Mouse (Mus musculus) heart, embryonic 11.5 days (tissue): ENCODE results near the gene Lyve1. TPM values are rescaled to one million over a fixed set of nuclear protein-coding genes. Genes with fewer than 3 reads are reported as not detected.
A peak's percentile ranks its signal among the peaks of the same experiment; 100 is the strongest.

Experiments used
- ATAC-seq: fragments of 200-750 bp; cut with Nextera tagmentation; replicated peaks from 2 replicates; pipeline ENCODE4 v1.8.0; 2017; ENCODE audit warnings: moderate library complexity; ENCODE audit not compliant: insufficient number of reproducible peaks, low FRiP score, low TSS enrichment
- H3K27ac ChIP-seq: fragments of 300-500 bp; sonication (generic); 2 replicates; pipeline ENCODE4 v1.5.1; 2014; ENCODE audit warnings: mild to moderate bottlenecking, low read depth, low read length
- H3K27me3 ChIP-seq: fragments of 300-500 bp; sonication (generic); 2 replicates; pipeline ENCODE4 v1.6.1; 2014; ENCODE audit warnings: mild to moderate bottlenecking, low read length, mixed read lengths; ENCODE audit not compliant: control insufficient read depth, insufficient read depth
- H3K36me3 ChIP-seq: fragments of 300-500 bp; sonication (generic); 2 replicates; pipeline ENCODE4 v1.6.1; 2014; ENCODE audit warnings: mild to moderate bottlenecking, low read length, moderate library complexity, mixed read lengths; ENCODE audit not compliant: control insufficient read depth, insufficient read depth
- H3K4me1 ChIP-seq: fragments of 300-500 bp; sonication (generic); 2 replicates; pipeline ENCODE4 v1.6.1; 2014; ENCODE audit warnings: low read length; ENCODE audit not compliant: control insufficient read depth, insufficient read depth
- H3K4me2 ChIP-seq: fragments of 300-500 bp; sonication (generic); 2 replicates; pipeline ENCODE4 v1.6.1; 2014; ENCODE audit warnings: mild to moderate bottlenecking, moderate library complexity
- H3K4me3 ChIP-seq: fragments of 300-500 bp; sonication (generic); 2 replicates; pipeline ENCODE4 v1.5.1; 2014; ENCODE audit warnings: low read depth, low read length
- H3K9ac ChIP-seq: fragments of 300-500 bp; sonication (generic); 2 replicates; pipeline ENCODE4 v1.6.1; 2014; ENCODE audit warnings: mild to moderate bottlenecking, low read depth, low read length, moderate library complexity
- H3K9me3 ChIP-seq: fragments of 300-500 bp; sonication (generic); replicated peaks from 2 replicates; pipeline ENCODE4 v1.6.1; 2016; ENCODE audit warnings: low read length; ENCODE audit not compliant: control insufficient read depth
- WGBS: fragments of 180-500 bp; shearing (Covaris S2); extraction: QIAGEN DNeasy Blood & Tissue Kit; methylation state at CpG from one replicate; pipeline ENCODE4 v1.1.7; 2014; ENCODE audit not compliant: insufficient replicate concordance; 5-methylcytosine and 5-hydroxymethylcytosine counted together
- polyA plus RNA-seq: library from polyadenylated mRNA; unstranded; fragments of >200 nt; fragmentation: Nextera tagmentation; extraction: Ambion mirVana; gene quantifications from 2 replicates; pipeline ENCODE4 v1.2.1, GENCODE M21; 2014

Lyve1 gene
- polyA plus RNA-seq, 1 experiment from 2014 or later = 3.4 TPM

GRCm38 (mm10) chr7:110865570-110865969 is 2.5 kb upstream of the Lyve1 start:
- H3K27ac ChIP-seq = no peak overlapping the region
- H3K9ac ChIP-seq = no peak overlapping the region
- no peak for ATAC-seq
- H3K9me3 ChIP-seq = no peaks in the 10 kb centered on the region
- H3K4me3 ChIP-seq = no peak overlapping the region
- H3K36me3 ChIP-seq = no peaks in the 10 kb centered on the region
- no peak overlapping the region for H3K4me2 ChIP-seq
- H3K4me1 ChIP-seq = peaks cover 5% of the 10 kb centered on the region
- no peaks in the 10 kb centered on the region for H3K27me3 ChIP-seq
- 77% methylated on average over 6 of the region's 6 CpGs for WGBS

DNA sequence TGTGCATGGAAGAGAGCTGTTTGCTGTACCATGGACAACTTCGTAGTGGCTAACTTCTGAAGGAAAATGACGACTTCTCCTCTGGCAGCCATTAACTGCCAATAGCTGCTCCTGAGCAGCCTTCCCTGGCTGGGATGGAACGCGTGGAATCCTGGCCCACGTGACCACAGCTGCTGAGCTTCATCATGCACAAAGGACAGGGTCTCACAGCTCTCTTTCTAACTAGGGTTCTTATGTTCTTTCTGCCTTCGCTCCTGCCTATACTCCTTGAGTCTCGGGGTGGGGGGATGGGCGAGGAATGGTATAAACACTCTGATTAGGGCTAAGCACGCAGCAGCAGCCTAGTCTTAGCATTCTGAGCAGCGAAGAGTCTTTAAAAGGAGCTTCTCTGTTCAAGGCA is 2.0 kb upstream of the Lyve1 start:
- H3K4me1 ChIP-seq = peaks cover 6% of the 10 kb centered on the region
- WGBS = 26% methylated on average over 10 of the region's 10 CpGs
- H3K9ac ChIP-seq = peak overlapping the region; percentile 43; the same call in 1 of the 2 replicates
- H3K36me3 ChIP-seq = no peaks in the 10 kb centered on the region
- no peak overlapping the region for H3K4me3 ChIP-seq
- 0 out of 2 replicates have a peak overlapping the region, but pooled peaks have one; percentile 22 for H3K27ac ChIP-seq
- H3K27me3 ChIP-seq = no peaks in the 10 kb centered on the region
- ATAC-seq = no peak
- no peaks in the 10 kb centered on the region for H3K9me3 ChIP-seq
- peak overlapping the region; percentile 24 for H3K4me2 ChIP-seq

- Histone ChIP-seq H3K9me3 (no peaks in the 10 kb centered on the region), H3K4me3 (no peak overlapping the region), H3K27ac (no peak overlapping the region), H3K4me1 (peaks cover 8% of the 10 kb centered on the region), H3K27me3 (no peaks in the 10 kb centered on the region), H3K4me2 (no peak overlapping the region), H3K36me3 (no peaks in the 10 kb centered on the region), H3K9ac (no peak overlapping the region)
- no peak; the same call in 1 of the 2 replicates for ATAC-seq
- WGBS = 25% methylated on average over 5 of the region's 5 CpGs
Measured at GRCm38 (mm10) chr7:110860129-110860528, 2.9 kb downstream of the Lyve1 start.

DNA sequence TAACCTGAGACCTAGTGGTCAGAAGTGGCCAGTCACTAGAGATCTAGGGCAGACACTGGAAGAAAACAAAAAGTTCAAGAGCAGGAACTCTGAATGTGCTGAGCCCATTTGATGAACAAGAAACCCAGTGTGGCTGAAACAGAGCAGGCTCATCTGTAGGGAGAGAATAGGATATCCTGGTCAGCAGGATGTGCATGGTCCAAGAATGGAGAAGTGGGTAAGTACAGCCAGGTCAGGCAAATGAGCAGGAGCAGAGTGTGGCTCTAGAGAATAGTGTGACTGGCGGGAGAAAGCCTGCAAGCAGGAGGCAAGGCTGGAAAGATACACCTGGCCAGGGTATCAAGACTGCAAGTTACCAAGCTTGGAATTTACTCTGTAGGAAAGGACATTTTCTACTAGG is 7.4 kb downstream of the Lyve1 start:
- Histone ChIP-seq H3K27me3 (no peaks in the 10 kb centered on the region), H3K9ac (no peak overlapping the region), H3K4me3 (no peak overlapping the region), H3K36me3 (no peaks in the 10 kb centered on the region), H3K4me2 (no peak overlapping the region), H3K27ac (no peak overlapping the region), H3K4me1 (peaks cover 14% of the 10 kb centered on the region), H3K9me3 (no peaks in the 10 kb centered on the region)
- ATAC-seq = no peak
- 73% methylated on average over 1 of the region's 1 CpGs for WGBS

DNA sequence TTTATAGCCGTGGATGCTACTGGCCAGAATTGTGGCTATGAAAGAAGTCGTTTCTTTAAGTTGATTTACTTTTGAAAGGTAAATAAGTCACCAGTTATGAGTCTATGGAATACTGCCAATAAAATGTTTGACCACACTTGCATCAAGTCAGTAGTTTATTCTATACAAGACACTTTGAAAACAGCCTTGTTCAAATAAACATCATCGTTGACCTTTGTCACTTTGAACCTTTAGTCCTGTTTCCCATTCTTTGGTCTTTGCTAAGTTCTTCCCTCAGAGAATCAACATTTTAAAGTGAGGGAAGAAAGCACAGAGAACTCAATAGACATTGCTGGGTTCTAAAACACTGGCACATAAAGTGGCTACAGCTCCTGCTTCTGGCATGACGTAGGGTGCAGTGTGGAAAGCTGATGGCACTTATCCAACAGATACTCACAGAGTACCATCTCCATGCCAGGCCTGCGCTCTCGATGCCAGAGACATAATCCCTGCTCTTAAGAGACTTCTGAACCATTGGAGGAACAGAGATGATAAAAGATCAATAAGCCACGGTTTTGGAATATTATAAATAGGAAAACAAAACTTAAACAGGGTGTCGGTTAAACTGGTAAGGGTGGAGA is 8.0 kb downstream of the Lyve1 start:
- Histone ChIP-seq H3K4me1 (peaks cover 13% of the 10 kb centered on the region), H3K4me2 (no peak overlapping the region), H3K9ac (no peak overlapping the region), H3K27ac (no peak overlapping the region), H3K4me3 (no peak overlapping the region), H3K36me3 (no peaks in the 10 kb centered on the region), H3K9me3 (no peaks in the 10 kb centered on the region), H3K27me3 (no peaks in the 10 kb centered on the region)
- WGBS = 75% methylated on average over 8 of the region's 8 CpGs
- ATAC-seq = no peak

DNA sequence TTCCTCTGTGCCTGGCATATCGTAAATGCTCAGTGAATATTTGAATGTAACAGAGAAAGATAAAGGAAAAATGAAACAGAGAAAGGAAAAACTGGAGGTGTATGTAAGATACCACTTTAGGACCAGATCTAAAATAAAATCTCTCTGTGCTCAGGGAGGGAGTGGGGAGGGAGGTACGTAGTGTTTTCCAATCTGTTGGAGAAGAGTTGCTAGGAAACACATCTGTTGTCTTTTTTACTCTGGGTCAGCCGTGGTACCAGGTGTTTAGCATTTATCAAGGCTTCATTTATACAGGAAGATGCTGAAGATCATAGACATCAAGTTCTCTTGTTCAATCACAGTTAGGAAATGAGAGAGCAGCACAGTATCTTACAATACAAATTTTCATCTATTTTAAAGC is 8.5 kb downstream of the Lyve1 start:
- 69% methylated on average over 3 of the region's 3 CpGs for WGBS
- H3K4me3 ChIP-seq = no peak overlapping the region
- H3K36me3 ChIP-seq = no peaks in the 10 kb centered on the region
- peaks cover 10% of the 10 kb centered on the region for H3K4me1 ChIP-seq
- ATAC-seq = no peak
- no peak overlapping the region for H3K9ac ChIP-seq
- no peak overlapping the region for H3K4me2 ChIP-seq
- H3K27ac ChIP-seq = no peak overlapping the region
- no peaks in the 10 kb centered on the region for H3K27me3 ChIP-seq
- no peaks in the 10 kb centered on the region for H3K9me3 ChIP-seq

- Histone ChIP-seq H3K27me3 (no peaks in the 10 kb centered on the region), H3K4me3 (no peak overlapping the region), H3K36me3 (no peaks in the 10 kb centered on the region), H3K9ac (no peak overlapping the region), H3K9me3 (no peaks in the 10 kb centered on the region), H3K27ac (no peak overlapping the region), H3K4me2 (no peak overlapping the region), H3K4me1 (peaks cover 10% of the 10 kb centered on the region)
- 65% methylated on average over 10 of the region's 10 CpGs for WGBS
- no peak for ATAC-seq
Measured at GRCm38 (mm10) chr7:110853611-110854010, 9.4 kb downstream of the Lyve1 start.

DNA sequence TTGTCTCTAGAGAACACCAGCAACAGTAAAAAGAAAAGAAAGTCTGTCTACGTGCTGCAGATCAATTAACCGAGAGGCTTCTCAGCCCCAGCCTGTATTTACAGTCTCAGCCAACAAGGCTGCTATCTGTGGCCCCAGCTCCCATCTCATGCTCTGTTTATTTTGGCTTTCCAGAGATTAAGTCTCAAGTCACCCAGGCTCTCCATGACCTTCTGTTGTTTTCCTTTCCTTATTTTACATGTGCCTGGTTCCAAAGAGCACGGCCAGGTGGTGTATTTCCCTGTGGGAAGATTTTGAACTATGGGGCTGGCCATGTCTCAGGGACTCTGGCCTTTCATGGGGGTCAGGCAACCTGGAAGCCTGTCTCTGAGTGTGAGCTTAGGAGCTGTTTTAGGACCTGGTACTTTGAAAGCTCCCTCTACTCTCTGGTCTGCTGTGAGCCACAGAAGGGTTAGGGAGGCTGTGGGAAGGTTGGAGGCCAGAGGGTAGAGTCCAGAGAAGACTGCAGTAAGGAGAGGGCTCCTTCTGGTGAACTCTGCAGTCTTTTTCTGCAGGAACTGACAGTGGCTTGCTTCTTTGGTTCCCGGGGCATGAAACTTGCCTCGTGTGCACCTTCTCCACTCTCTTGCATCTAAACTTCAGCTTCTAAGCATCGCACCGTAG is 11.4 kb downstream of the Lyve1 start:
- Histone ChIP-seq H3K27me3 (no peaks in the 10 kb centered on the region), H3K9ac (no peak overlapping the region), H3K36me3 (no peaks in the 10 kb centered on the region), H3K4me1 (peaks cover 10% of the 10 kb centered on the region), H3K4me2 (no peak overlapping the region), H3K9me3 (no peaks in the 10 kb centered on the region), H3K27ac (peak overlapping the region; percentile 17; the same call in 1 of the 2 replicates), H3K4me3 (no peak overlapping the region)
- no peak; the same call in 1 of the 2 replicates for ATAC-seq
- 53% methylated on average over 7 of the region's 7 CpGs for WGBS

DNA sequence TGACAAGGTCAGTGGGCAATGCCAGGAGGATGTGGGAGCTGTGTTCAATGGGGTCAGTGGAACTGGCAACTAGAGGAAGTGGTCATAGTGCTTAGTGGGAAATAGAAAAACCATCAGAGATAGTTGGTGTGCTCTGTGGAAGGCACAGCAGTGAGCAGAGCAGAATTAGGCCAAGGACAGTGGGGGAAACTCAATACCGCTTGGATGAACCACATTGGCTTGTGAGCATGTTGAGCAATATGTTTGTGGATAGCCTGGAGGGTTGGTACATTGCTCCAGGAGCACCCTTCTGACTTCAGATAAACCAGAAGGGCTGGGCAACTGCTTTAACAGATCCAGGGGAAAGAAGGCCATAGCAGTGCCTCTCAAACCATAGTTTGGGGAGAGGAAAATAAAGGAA is 14.7 kb downstream of the Lyve1 start:
- no peak for ATAC-seq
- Histone ChIP-seq H3K9ac (no peak overlapping the region), H3K4me3 (no peak overlapping the region), H3K4me1 (peaks cover 4% of the 10 kb centered on the region; the same call in 1 of the 2 replicates), H3K27ac (no peak overlapping the region), H3K36me3 (no peaks in the 10 kb centered on the region), H3K9me3 (no peaks in the 10 kb centered on the region), H3K4me2 (no peak overlapping the region), H3K27me3 (no peaks in the 10 kb centered on the region)
- 88% methylated on average over 1 of the region's 1 CpGs for WGBS
